Mouse (Mus musculus) adrenal gland, postnatal 0 days (tissue): ENCODE results near the gene Olfr820. TPM values are rescaled to one million over a fixed set of nuclear protein-coding genes. Genes with fewer than 3 reads are reported as not detected.

Experiments used
- polyA plus RNA-seq: library from polyadenylated mRNA; unstranded; fragments of >200 nt; fragmentation: Nextera tagmentation; extraction: Ambion mirVana; gene quantifications from 2 replicates; pipeline ENCODE4 v1.2.1, GENCODE M21; 2015

Gene Olfr820
- polyA plus RNA-seq = not detected in 2 replicates

DNA sequence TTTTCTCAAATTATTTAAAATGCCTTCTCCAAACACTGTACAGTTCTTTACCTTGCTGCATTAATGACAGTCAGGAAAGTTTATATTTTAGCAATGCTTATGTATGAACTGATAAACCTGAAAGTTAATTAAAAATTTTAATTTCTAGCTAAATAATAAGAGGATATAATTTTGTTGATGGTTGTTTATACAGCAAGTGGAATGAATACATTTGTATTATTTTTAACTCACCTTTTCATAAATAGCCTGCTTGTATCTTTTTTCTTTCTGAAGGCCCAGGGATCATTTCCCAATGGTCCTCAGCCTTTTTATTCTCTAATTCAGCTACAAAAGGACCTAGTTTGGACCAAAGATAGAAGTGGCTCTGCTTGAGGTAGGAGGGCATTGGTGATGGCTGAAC is at the start of gene Olfr820:
Gene Olfr820, plus strand, starts transcription at position 301 of the 400 bp plus-strand sequence.

DNA sequence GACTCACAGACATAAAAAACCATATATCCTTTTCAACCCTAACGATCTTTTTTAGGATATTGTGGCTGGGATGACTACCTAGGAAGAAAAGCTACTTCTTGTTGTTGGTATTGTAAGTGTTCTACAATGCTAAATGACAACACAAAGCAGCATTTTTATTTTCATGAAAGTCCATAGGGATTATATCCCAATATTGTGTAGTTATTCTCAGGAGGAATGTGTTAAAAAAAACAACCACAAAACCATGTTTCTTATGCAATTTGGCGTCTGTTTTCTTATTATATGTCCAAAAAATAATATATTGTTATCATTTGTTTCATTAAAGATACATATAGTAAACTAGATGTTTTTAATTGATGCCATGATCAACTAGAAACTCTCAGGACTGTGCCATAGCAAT is 45.3 kb upstream of the Olfr820 start, which contains the start of gene Olfr819:
Gene Olfr819, minus strand, starts transcription at position 101 of the 400 bp plus-strand sequence.

DNA sequence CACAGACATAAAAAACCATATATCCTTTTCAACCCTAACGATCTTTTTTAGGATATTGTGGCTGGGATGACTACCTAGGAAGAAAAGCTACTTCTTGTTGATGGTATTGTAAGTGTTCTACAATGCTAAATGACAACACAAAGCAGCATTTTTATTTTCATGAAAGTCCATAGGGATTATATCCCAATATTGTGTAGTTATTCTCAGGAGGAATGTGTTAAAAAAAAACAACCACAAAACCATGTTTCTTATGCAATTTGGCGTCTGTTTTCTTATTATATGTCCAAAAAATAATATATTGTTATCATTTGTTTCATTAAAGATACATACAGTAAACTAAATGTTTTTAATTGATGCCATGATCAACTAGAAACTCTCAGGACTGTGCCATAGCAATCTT is 36.4 kb upstream of the Olfr820 start, which contains the start of gene Olfr247:
Gene Olfr247, minus strand, starts transcription at position 101 of the 400 bp plus-strand sequence.

DNA sequence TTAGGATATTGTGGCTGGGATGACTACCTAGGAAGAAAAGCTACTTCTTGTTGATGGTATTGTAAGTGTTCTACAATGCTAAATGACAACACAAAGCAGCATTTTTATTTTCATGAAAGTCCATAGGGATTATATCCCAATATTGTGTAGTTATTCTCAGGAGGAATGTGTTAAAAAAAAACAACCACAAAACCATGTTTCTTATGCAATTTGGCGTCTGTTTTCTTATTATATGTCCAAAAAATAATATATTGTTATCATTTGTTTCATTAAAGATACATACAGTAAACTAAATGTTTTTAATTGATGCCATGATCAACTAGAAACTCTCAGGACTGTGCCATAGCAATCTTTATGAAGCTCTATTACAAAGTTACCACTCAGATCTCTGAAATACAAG is 27.5 kb upstream of the Olfr820 start, which contains the start of gene Gm10310:
Gene Gm10310, minus strand, starts transcription at position 101 of the 400 bp plus-strand sequence.

DNA sequence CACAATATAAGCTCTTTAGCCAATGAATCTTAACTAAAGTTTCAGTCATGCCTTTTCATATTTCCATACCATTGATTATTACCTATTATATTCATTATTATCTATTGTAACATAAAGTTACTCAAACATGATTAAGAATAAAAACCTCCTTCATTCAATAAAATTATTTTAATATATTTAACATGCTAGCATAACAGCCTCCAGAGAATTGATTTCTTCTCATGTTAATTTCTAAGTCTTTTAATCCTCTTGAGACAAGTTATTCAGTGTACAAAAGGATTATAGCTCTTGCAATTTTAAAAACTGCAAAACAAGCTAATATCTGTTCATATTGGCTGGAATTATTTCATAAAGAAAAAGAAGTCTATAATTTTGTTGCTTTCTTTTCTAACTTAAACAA is 17.6 kb downstream of the Olfr820 start, which contains the start of gene Olfr821:
Gene Olfr821, plus strand, starts transcription at position 301 of the 400 bp plus-strand sequence.

Other genes with a start within 250 kb of the Olfr820 start
- not detected in 2 replicates for gene Olfr808, start 247.1 kb upstream of the Olfr820 start, polyA plus RNA-seq
- not detected in 2 replicates for gene Olfr809, start 238.0 kb upstream of the Olfr820 start, polyA plus RNA-seq
- gene Olfr810, start 217.7 kb upstream of the Olfr820 start, polyA plus RNA-seq = not detected in 2 replicates
- not detected in 2 replicates for gene Olfr811, start 208.2 kb upstream of the Olfr820 start, polyA plus RNA-seq
- not detected in 2 replicates for gene Olfr812, start 166.5 kb upstream of the Olfr820 start, polyA plus RNA-seq
- not detected in 2 replicates for gene Olfr813, start 157.3 kb upstream of the Olfr820 start, polyA plus RNA-seq
- not detected in 2 replicates for gene Olfr814, start 132.8 kb upstream of the Olfr820 start, polyA plus RNA-seq
- not detected in 2 replicates for gene Olfr815, start 106.8 kb upstream of the Olfr820 start, polyA plus RNA-seq
- not detected in 2 replicates for gene Olfr816, start 97.0 kb upstream of the Olfr820 start, polyA plus RNA-seq
- not detected in 2 replicates for gene Olfr818, start 63.5 kb upstream of the Olfr820 start, polyA plus RNA-seq
- gene Olfr819, start 45.4 kb upstream of the Olfr820 start, polyA plus RNA-seq = not detected in 2 replicates
- not detected in 2 replicates for gene Olfr247, start 36.5 kb upstream of the Olfr820 start, polyA plus RNA-seq
- gene Gm10310, start 27.6 kb upstream of the Olfr820 start, polyA plus RNA-seq = not detected in 2 replicates
- gene Olfr821, start 17.7 kb downstream of the Olfr820 start, polyA plus RNA-seq = not detected in 2 replicates
- gene Olfr822, start 58.6 kb downstream of the Olfr820 start, polyA plus RNA-seq = not detected in 2 replicates
- not detected in 2 replicates for gene Olfr823, start 102.8 kb downstream of the Olfr820 start, polyA plus RNA-seq
- gene Olfr824, start 117.4 kb downstream of the Olfr820 start, polyA plus RNA-seq = 0.03 TPM in 1 of 2 replicates, not detected in the other
- not detected in 2 replicates for gene Olfr825, start 154.1 kb downstream of the Olfr820 start, polyA plus RNA-seq
- not detected in 2 replicates for gene Olfr826, start 171.6 kb downstream of the Olfr820 start, polyA plus RNA-seq
- gene Olfr827, start 201.8 kb downstream of the Olfr820 start, polyA plus RNA-seq = not detected in 2 replicates